Mouse (Mus musculus): ENCODE results near the gene Fam129c. TPM values are rescaled to one million over a fixed set of nuclear protein-coding genes. Genes with fewer than 3 reads are reported as not detected.

Gene Fam129c
- total and polyA plus RNA-seq, 2 experiments from 2014 or later = 4.7 to 5.3 TPM

DNA sequence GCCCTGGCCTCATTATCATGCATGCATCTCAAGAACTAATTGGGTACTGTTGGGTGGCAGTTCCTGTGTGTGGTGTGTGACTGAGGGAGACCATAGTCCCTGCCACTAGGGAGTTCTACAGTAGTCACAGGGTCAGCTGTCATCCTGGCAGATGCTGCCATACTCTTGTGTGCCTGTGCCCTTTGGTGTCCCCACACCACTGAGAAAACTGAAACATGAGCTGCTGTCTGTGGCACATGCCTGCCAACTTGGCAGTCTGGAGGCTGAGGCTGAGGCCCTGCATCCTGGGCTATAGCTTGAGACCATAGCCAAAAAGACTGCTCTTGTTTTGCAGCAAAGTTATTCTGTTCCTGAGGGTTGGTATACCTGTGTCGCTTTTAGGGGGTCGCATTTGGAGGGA lies 22.3 kb downstream of the Fam129c start:
- no peak overlapping the region for H3K9ac ChIP-seq (replicated peaks; ENCODE audit: low read length, poor library complexity, severe bottlenecking)
- no peak for ATAC-seq (ENCODE audit: low FRiP score)
- H3K9me3 ChIP-seq (ENCODE audit: low read length) = no peaks in the 10 kb centered on the region
- no peak overlapping the region for H3K4me2 ChIP-seq (ENCODE audit: low read depth, low read length, poor library complexity, severe bottlenecking)
- no peak overlapping the region for H3K27ac ChIP-seq (ENCODE audit: low read depth, low read length)
- TF ChIP-seq CTCF (IDR thresholded peaks at IDR 0.05) = no peak
- no peak overlapping the region for H3K4me3 ChIP-seq (ENCODE audit: low read depth, low read length)
- H3K4me1 ChIP-seq (ENCODE audit: insufficient read depth, low read length) = no peaks in the 10 kb centered on the region
- H3K27me3 ChIP-seq (ENCODE audit: insufficient read depth, low read length) = no peaks in the 10 kb centered on the region
- DNase-seq (ENCODE audit: low spot score) = no peak
- peaks cover 61% of the 10 kb centered on the region for H3K36me3 ChIP-seq (ENCODE audit: insufficient read depth, low read length)
- 98% methylated on average over 2 of the region's 2 CpGs for whole genome bisulfite sequencing

DNA sequence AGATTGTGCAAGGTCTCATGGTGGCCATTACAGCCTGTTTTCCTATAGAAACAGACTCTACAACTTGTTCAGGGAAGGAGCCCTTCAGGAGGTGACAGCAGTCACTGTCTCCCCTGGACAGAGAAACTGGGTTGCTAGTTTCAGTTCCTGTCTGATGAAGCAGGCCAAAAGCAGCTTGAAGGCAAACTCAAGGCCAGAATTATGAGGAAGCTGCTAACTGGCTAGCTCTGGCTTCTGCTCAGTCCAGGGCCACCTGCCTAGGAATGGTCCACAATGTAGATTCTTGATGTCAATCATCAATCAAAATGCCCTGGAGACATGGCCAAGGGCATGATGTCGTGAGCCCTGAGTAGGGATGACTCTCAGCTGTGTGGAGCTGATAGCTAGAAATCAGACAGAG lies 27.6 kb downstream of the Fam129c start:
- DNase-seq (ENCODE audit: low spot score) (no peak), ATAC-seq (ENCODE audit: low FRiP score) (no peak)
- no peak for TF ChIP-seq CTCF (IDR thresholded peaks at IDR 0.05)
- H3K36me3 ChIP-seq (ENCODE audit: insufficient read depth, low read length) = peaks cover 30% of the 10 kb centered on the region
- no peaks in the 10 kb centered on the region for H3K27me3 ChIP-seq (ENCODE audit: insufficient read depth, low read length)
- no peak overlapping the region for H3K27ac ChIP-seq (ENCODE audit: low read depth, low read length)
- H3K4me2 ChIP-seq (ENCODE audit: low read depth, low read length, poor library complexity, severe bottlenecking) = no peak overlapping the region
- no peak overlapping the region for H3K9ac ChIP-seq (replicated peaks; ENCODE audit: low read length, poor library complexity, severe bottlenecking)
- WGBS = 68% methylated on average over 1 of the region's 1 CpGs
- 0 out of 2 replicates have a peak, but pooled peaks cover 9% of the 10 kb centered on the region for H3K4me1 ChIP-seq (ENCODE audit: insufficient read depth, low read length)
- no peaks in the 10 kb centered on the region for H3K9me3 ChIP-seq (ENCODE audit: low read length)
- no peak overlapping the region for H3K4me3 ChIP-seq (ENCODE audit: low read depth, low read length)

DNA sequence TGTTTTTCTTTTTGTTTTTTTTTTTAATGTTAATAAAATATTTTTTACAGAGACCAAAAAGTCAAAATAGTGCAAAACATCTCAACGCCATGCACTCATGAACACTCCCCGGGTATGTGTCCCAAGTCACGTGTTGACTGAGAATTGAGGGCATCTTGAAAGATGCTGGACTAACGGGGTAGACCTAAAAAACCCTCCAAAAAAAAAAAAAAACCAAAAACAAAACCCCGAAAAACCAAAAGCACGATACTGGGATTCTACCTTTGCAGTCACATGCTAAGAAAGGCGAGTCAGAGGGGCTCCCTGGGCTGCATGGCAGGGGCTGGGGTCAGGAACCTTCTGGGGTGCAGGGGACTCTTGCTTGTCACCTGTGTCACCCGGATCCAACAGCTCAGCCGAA lies 29.3 kb downstream of the Fam129c start:
- Histone ChIP-seq H3K27ac (ENCODE audit: low read depth, low read length) (no peak overlapping the region), H3K4me3 (ENCODE audit: low read depth, low read length) (no peak overlapping the region), H3K4me2 (ENCODE audit: low read depth, low read length, poor library complexity, severe bottlenecking) (no peak overlapping the region), H3K9me3 (ENCODE audit: low read length) (no peaks in the 10 kb centered on the region), H3K9ac (replicated peaks; ENCODE audit: low read length, poor library complexity, severe bottlenecking) (no peak overlapping the region), H3K36me3 (ENCODE audit: insufficient read depth, low read length) (peaks cover 17% of the 10 kb centered on the region), H3K27me3 (ENCODE audit: insufficient read depth, low read length) (no peaks in the 10 kb centered on the region), H3K4me1 (ENCODE audit: insufficient read depth, low read length) (0 out of 2 replicates have a peak, but pooled peaks cover 9% of the 10 kb centered on the region)
- ATAC-seq (ENCODE audit: low FRiP score) = no peak
- no peak for DNase-seq (ENCODE audit: low spot score)
- no peak for TF ChIP-seq CTCF (IDR thresholded peaks at IDR 0.05)
- 88% methylated on average over 9 of the region's 9 CpGs for WGBS

GRCm38 (mm10) chr8:71627265-71628099 lies 30.0 kb downstream of the Fam129c start:
- Histone ChIP-seq H3K9ac (replicated peaks; ENCODE audit: low read length, poor library complexity, severe bottlenecking) (no peak overlapping the region), H3K27ac (ENCODE audit: low read depth, low read length) (peak overlapping the region; percentile 26; the same call in 1 of the 2 replicates), H3K4me2 (ENCODE audit: low read depth, low read length, poor library complexity, severe bottlenecking) (no peak overlapping the region), H3K36me3 (ENCODE audit: insufficient read depth, low read length) (peaks cover 15% of the 10 kb centered on the region), H3K4me1 (ENCODE audit: insufficient read depth, low read length) (0 out of 2 replicates have a peak, but pooled peaks cover 9% of the 10 kb centered on the region), H3K4me3 (ENCODE audit: low read depth, low read length) (no peak overlapping the region), H3K27me3 (ENCODE audit: insufficient read depth, low read length) (no peaks in the 10 kb centered on the region), H3K9me3 (ENCODE audit: low read length) (no peaks in the 10 kb centered on the region)
- TF ChIP-seq CTCF (IDR thresholded peaks at IDR 0.05) = no peak; the same call in 1 of the 2 replicates
- no peak for DNase-seq (ENCODE audit: low spot score)
- no peak for ATAC-seq (ENCODE audit: low FRiP score)
- WGBS = 55% methylated on average over 9 of the region's 9 CpGs

DNA sequence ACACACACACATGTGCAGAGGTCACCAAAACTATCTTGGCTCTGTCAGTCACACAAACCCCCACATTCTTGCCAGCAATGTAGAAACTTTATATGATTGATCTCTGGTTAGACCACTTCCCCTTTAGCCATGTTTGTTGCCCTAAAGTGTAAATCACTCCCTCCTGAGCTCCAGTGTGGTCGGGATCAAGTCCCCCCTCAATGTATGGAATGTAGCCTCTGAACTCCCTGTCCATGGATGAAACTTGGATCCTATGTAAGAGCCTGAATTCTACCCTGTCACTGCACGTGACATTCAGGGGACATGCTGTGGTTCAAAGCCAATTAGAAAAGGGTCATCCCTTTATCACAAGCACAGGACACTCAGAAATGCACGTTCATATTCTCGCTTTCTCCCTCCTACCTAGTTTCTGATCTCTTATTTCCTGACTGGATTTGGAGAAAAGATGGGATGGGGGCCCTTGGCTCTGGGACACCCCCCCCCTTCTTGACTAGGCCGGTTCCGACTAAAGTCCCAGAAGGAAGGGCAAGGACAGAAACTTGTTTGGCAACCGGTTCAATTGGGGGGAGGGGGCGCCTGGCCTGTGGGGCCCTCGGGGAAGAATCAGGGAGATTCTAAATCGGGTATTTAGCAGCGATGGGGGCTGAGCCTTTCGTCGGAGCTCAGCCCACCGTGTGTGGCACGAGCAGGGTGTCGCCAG lies 31.1 kb downstream of the Fam129c start:
- 9% methylated on average over 10 of the region's 16 CpGs for WGBS
- Histone ChIP-seq H3K4me2 (ENCODE audit: low read depth, low read length, poor library complexity, severe bottlenecking) (peak overlapping the region; percentile 84), H3K27me3 (ENCODE audit: insufficient read depth, low read length) (no peaks in the 10 kb centered on the region), H3K36me3 (ENCODE audit: insufficient read depth, low read length) (peaks cover 12% of the 10 kb centered on the region), H3K27ac (ENCODE audit: low read depth, low read length) (peak overlapping the region; percentile 72), H3K9ac (replicated peaks; ENCODE audit: low read length, poor library complexity, severe bottlenecking) (peak overlapping the region; percentile 20), H3K9me3 (ENCODE audit: low read length) (no peaks in the 10 kb centered on the region), H3K4me3 (ENCODE audit: low read depth, low read length) (peak overlapping the region; percentile 39), H3K4me1 (ENCODE audit: insufficient read depth, low read length) (0 out of 2 replicates have a peak, but pooled peaks cover 9% of the 10 kb centered on the region)
- DNase-seq (ENCODE audit: low spot score) (no peak), ATAC-seq (ENCODE audit: low FRiP score) (no peak)
- no peak for TF ChIP-seq CTCF (IDR thresholded peaks at IDR 0.05)
